Mouse (Mus musculus): ENCODE data around the gene Dzip1. TPM values are rescaled to one million over a fixed set of nuclear protein-coding genes. Genes with fewer than 3 reads are reported as not detected.

Dzip1 gene
- polyA plus RNA-seq, 1 experiment from 2014 or later = 19.1 TPM

- 98% methylated on average over 1 of the region's 1 CpGs for WGBS
- no peak overlapping the region for H3K4me2 ChIP-seq
- H3K4me1 ChIP-seq = no peaks in the 10 kb centered on the region
- ATAC-seq (ENCODE audit: insufficient number of reproducible peaks, low FRiP score, low TSS enrichment, low read depth) = no peak
- H3K4me3 ChIP-seq = no peak overlapping the region
- H3K36me3 ChIP-seq = no peaks in the 10 kb centered on the region
- H3K9ac ChIP-seq = no peak overlapping the region
- no peak overlapping the region for H3K27ac ChIP-seq
- no peaks in the 10 kb centered on the region for H3K27me3 ChIP-seq
- H3K9me3 ChIP-seq = no peaks in the 10 kb centered on the region
These were observed 85.2 kb downstream of the Dzip1 start for GRCm38 (mm10) chr14:118840027-118840426.

- H3K9ac ChIP-seq = no peak overlapping the region
- H3K27me3 ChIP-seq = no peaks in the 10 kb centered on the region
- H3K4me2 ChIP-seq = no peak overlapping the region
- 43% methylated on average over 5 of the region's 5 CpGs for WGBS
- H3K9me3 ChIP-seq = no peaks in the 10 kb centered on the region
- no peaks in the 10 kb centered on the region for H3K4me1 ChIP-seq
- ATAC-seq (ENCODE audit: insufficient number of reproducible peaks, low FRiP score, low TSS enrichment, low read depth) = no peak
- H3K4me3 ChIP-seq = no peak overlapping the region
- no peaks in the 10 kb centered on the region for H3K36me3 ChIP-seq
- no peak overlapping the region for H3K27ac ChIP-seq
These were observed 85.8 kb downstream of the Dzip1 start for GRCm38 (mm10) chr14:118839416-118839815.

GRCm38 (mm10) chr14:118838556-118839120 lies 86.6 kb downstream of the Dzip1 start:
- no peak overlapping the region for H3K27ac ChIP-seq
- H3K36me3 ChIP-seq = no peaks in the 10 kb centered on the region
- H3K4me3 ChIP-seq = no peak overlapping the region
- H3K4me1 ChIP-seq = no peaks in the 10 kb centered on the region
- no peak overlapping the region for H3K9ac ChIP-seq
- H3K9me3 ChIP-seq = no peaks in the 10 kb centered on the region
- H3K4me2 ChIP-seq = no peak overlapping the region
- ATAC-seq (ENCODE audit: insufficient number of reproducible peaks, low FRiP score, low TSS enrichment, low read depth) = no peak
- H3K27me3 ChIP-seq = no peaks in the 10 kb centered on the region
- WGBS = 63% methylated on average over 8 of the region's 8 CpGs

- 84% methylated on average over 7 of the region's 7 CpGs for WGBS
- Histone ChIP-seq H3K4me1 (peaks cover 5% of the 10 kb centered on the region; the same call in 1 of the 2 replicates), H3K4me2 (no peak overlapping the region), H3K9me3 (no peaks in the 10 kb centered on the region), H3K4me3 (no peak overlapping the region), H3K27ac (no peak overlapping the region), H3K9ac (no peak overlapping the region), H3K27me3 (no peaks in the 10 kb centered on the region), H3K36me3 (no peaks in the 10 kb centered on the region)
- no peak for ATAC-seq (ENCODE audit: insufficient number of reproducible peaks, low FRiP score, low TSS enrichment, low read depth)
These were observed 88.5 kb downstream of the Dzip1 start for GRCm38 (mm10) chr14:118836754-118837153.

DNA sequence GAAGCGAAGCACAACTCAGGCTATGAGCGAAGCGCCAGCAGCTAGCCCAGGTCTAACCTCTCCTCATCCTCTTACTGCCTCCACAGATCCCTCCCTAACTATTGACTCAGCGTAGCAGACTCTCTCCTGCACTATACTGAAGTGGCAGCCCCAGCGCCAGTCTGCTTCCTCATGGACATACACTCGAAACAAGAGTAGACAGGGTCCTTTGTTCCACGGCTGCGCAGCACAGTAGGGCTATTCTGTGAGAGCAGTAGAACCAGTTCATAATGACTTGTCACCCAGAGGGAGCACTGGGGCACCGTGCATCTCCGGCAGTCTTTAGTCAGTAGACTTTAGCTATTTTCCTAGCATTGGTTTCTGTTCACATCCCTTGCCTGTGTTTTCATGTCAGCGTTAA lies 89.1 kb downstream of the Dzip1 start:
- Histone ChIP-seq H3K36me3 (no peaks in the 10 kb centered on the region), H3K4me2 (no peak overlapping the region), H3K4me1 (peaks cover 5% of the 10 kb centered on the region; the same call in 1 of the 2 replicates), H3K27ac (no peak overlapping the region), H3K4me3 (no peak overlapping the region), H3K27me3 (no peaks in the 10 kb centered on the region), H3K9me3 (no peaks in the 10 kb centered on the region), H3K9ac (no peak overlapping the region)
- no peak for ATAC-seq (ENCODE audit: insufficient number of reproducible peaks, low FRiP score, low TSS enrichment, low read depth)
- WGBS = 83% methylated on average over 11 of the region's 11 CpGs

DNA sequence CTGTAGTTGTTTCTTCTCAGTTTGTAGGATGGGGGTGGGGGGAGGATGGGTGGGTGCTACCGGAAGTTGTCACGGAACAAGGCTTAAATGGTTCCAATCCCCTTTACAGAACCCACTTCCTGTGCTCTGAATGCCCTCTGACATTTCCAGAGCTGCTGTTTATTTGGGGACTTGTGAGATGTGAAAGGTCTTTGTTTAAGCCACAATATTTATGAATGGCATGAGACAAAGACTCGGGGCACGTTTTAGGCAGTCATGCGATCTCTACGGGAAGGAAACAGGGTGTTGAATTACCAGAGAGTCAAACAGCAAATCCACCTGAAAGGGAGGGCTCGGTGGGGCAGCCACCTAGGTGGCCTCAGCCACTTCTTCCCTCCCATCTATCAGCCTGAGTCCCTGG lies 90.9 kb downstream of the Dzip1 start:
- Histone ChIP-seq H3K27ac (no peak overlapping the region), H3K4me2 (no peak overlapping the region), H3K4me1 (peaks cover 5% of the 10 kb centered on the region; the same call in 1 of the 2 replicates), H3K4me3 (no peak overlapping the region), H3K36me3 (no peaks in the 10 kb centered on the region), H3K9ac (no peak overlapping the region), H3K9me3 (no peaks in the 10 kb centered on the region), H3K27me3 (no peaks in the 10 kb centered on the region)
- no peak for ATAC-seq (ENCODE audit: insufficient number of reproducible peaks, low FRiP score, low TSS enrichment, low read depth)
- WGBS = 9% methylated on average over 7 of the region's 7 CpGs

GRCm38 (mm10) chr14:118833241-118833640 lies 92.0 kb downstream of the Dzip1 start:
- Histone ChIP-seq H3K4me2 (no peak overlapping the region), H3K4me1 (peaks cover 5% of the 10 kb centered on the region; the same call in 1 of the 2 replicates), H3K9ac (no peak overlapping the region), H3K27ac (no peak overlapping the region), H3K9me3 (no peaks in the 10 kb centered on the region), H3K4me3 (no peak overlapping the region), H3K36me3 (no peaks in the 10 kb centered on the region), H3K27me3 (no peaks in the 10 kb centered on the region)
- no peak for ATAC-seq (ENCODE audit: insufficient number of reproducible peaks, low FRiP score, low TSS enrichment, low read depth)
- 60% methylated on average over 6 of the region's 6 CpGs for WGBS

GRCm38 (mm10) chr14:118831597-118831996 lies 93.7 kb downstream of the Dzip1 start:
- ATAC-seq (ENCODE audit: insufficient number of reproducible peaks, low FRiP score, low TSS enrichment, low read depth) = no peak
- Histone ChIP-seq H3K9ac (no peak overlapping the region), H3K4me1 (peaks cover 5% of the 10 kb centered on the region; the same call in 1 of the 2 replicates), H3K27ac (no peak overlapping the region), H3K36me3 (no peaks in the 10 kb centered on the region), H3K9me3 (no peaks in the 10 kb centered on the region), H3K4me3 (no peak overlapping the region), H3K27me3 (no peaks in the 10 kb centered on the region), H3K4me2 (no peak overlapping the region)
- 73% methylated on average over 4 of the region's 4 CpGs for WGBS

DNA sequence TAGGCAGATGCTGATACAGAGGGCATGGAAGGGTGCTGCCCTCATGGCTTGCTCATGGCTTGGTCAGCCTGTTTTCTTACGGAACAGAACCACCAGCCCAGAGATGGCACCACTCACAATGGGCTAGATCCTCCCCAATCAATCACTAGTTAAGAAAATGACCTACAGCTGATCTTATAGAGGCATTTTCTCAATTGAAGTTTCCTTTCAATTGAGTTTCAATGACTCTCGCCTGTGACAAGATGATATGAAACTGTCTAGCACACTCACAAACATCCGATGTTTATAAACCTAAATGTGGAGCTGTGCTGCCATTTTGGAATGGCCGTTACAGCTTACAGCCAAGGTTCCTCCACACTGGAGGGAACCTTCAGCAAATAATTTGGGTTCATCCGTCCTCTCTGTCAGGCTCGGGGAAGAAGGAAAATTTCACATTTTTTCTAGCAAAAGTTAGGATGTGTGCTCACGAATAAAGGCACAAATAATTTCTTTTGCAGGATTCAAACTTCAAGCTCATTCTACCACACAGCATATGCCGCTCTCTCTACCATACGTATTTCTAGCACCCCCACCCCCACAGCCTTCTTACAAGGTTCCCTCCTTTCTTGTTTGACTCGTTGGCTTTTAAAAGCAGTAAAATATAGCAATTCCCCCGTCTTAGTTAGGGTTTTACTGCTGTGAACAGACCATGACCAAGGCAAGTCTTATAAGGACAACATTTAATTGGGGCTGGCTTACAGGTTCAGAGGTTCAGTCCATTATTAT lies 95.7 kb downstream of the Dzip1 start:
- Histone ChIP-seq H3K4me2 (no peak overlapping the region), H3K36me3 (no peaks in the 10 kb centered on the region), H3K27me3 (no peaks in the 10 kb centered on the region), H3K27ac (no peak overlapping the region), H3K4me1 (peaks cover 5% of the 10 kb centered on the region; the same call in 1 of the 2 replicates), H3K9me3 (no peaks in the 10 kb centered on the region), H3K4me3 (no peak overlapping the region), H3K9ac (no peak overlapping the region)
- WGBS = 78% methylated on average over 11 of the region's 11 CpGs
- no peak for ATAC-seq (ENCODE audit: insufficient number of reproducible peaks, low FRiP score, low TSS enrichment, low read depth)

DNA sequence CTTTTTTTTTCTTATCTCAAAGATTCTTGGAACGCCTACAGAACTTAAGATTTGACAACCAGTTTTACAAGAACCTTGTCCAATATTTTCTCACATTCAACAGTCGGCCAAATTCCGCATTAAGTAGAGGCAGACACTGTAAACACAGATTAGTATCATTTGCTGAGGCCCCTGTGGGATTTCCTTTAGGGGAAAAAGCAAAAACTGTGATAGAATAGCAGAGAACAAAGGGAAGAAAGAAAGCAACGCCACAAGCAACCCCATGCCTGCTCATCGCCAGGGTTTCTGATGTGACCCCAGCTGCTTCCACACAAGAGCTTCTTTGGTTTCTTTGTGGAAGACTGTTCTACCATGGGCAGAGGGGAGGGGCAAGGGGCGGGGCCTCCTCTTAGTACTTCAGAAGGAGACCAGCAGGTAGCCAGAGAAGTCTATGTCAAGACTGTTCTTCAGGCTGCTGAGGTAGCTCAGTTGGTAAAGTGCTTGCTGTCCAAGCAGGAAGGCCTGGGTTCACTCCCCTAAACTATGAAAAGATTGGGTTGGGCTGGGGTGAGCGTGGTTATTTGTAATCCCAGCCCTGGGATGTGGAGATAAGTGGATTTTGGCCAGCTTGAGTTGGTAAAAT lies 97.9 kb downstream of the Dzip1 start:
- Histone ChIP-seq H3K9me3 (no peaks in the 10 kb centered on the region), H3K4me3 (no peak overlapping the region), H3K4me2 (no peak overlapping the region), H3K27me3 (no peaks in the 10 kb centered on the region), H3K36me3 (no peaks in the 10 kb centered on the region), H3K9ac (no peak overlapping the region), H3K4me1 (no peaks in the 10 kb centered on the region; the same call in 1 of the 2 replicates), H3K27ac (no peak overlapping the region)
- ATAC-seq (ENCODE audit: insufficient number of reproducible peaks, low FRiP score, low TSS enrichment, low read depth) = no peak
- WGBS = 56% methylated on average over 7 of the region's 7 CpGs

DNA sequence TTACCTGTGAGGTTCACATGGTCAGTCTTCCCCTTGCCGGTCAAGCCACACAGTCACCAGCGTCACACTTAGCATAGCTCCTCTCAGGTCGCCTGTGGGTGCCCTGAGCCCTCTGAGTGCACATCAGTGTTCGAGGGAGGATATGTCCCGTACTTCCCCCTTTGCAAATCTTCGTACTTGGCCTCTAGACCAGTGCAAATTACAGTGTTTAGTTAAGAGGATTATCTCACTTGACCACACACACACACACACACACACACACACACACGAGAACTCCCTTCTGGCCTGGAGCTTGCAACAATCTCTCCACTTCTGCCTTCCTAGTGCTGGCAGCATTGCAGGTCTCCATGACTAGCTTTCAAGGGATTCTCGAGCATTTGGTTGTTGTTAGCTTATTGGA lies 98.9 kb downstream of the Dzip1 start:
- Histone ChIP-seq H3K27me3 (no peaks in the 10 kb centered on the region), H3K9me3 (no peaks in the 10 kb centered on the region), H3K27ac (no peak overlapping the region), H3K9ac (no peak overlapping the region), H3K36me3 (no peaks in the 10 kb centered on the region), H3K4me3 (no peak overlapping the region), H3K4me1 (no peaks in the 10 kb centered on the region), H3K4me2 (no peak overlapping the region)
- WGBS = 83% methylated on average over 8 of the region's 8 CpGs
- no peak for ATAC-seq (ENCODE audit: insufficient number of reproducible peaks, low FRiP score, low TSS enrichment, low read depth)

All from limb, embryonic 15.5 days (tissue).